Comparison of ENCODE assay signal across 8 mouse cellular contexts in genomic region chr2:104742741-104743064, GRCm38 (mm10). TPM values are rescaled to one million over a fixed set of nuclear protein-coding genes. Genes with fewer than 3 reads are reported as not detected.
DNase-seq lines count a peak whose midpoint lies in the region; ATAC-seq lines count a peak whose summit lies in the region.

Gene Depdc7, minus strand, starts transcription at chr2:104742878.

- DNase-seq in 3T3-L1 (ENCODE audit: low read depth, low spot score): peak; percentile 73
- peak; percentile 95 to 96 for DNase-seq in adrenal gland, postnatal 36 days
- DNase-seq in heart, adult 8-10 months (ENCODE audit: low spot score): peak; percentile 88
- peak; percentile 94 for DNase-seq in kidney, adult 9 months
- peak; percentile 66 to 82 for DNase-seq in spleen, adult 18-20 months

- no peaks in the 10 kb centered on the region for H3K36me3 ChIP-seq in embryonic facial prominence, embryonic 12.5 days
- no peaks in the 10 kb centered on the region for H3K36me3 ChIP-seq in limb, embryonic 13.5 days
- no peaks in the 10 kb centered on the region for H3K36me3 ChIP-seq in midbrain, embryonic 15.5 days (replicated peaks)

- under 1% methylated on average over 31 of the region's 31 CpGs for WGBS in embryonic facial prominence, embryonic 12.5 days
- 0% methylated on average over 31 of the region's 31 CpGs for WGBS in limb, embryonic 13.5 days
- WGBS in midbrain, embryonic 15.5 days: 0% methylated on average over 31 of the region's 31 CpGs

- peak within 1 kb of the TSS; percentile 75 for H3K4me3 ChIP-seq in embryonic facial prominence, embryonic 12.5 days
- H3K4me3 ChIP-seq in limb, embryonic 13.5 days: peak within 1 kb of the TSS; percentile 77
- peak within 1 kb of the TSS; percentile 81 for H3K4me3 ChIP-seq in midbrain, embryonic 15.5 days

- H3K27ac ChIP-seq in embryonic facial prominence, embryonic 12.5 days: no peak within 1 kb of the TSS
- no peak within 1 kb of the TSS for H3K27ac ChIP-seq in limb, embryonic 13.5 days
- no peak within 1 kb of the TSS for H3K27ac ChIP-seq in midbrain, embryonic 15.5 days

- ATAC-seq in embryonic facial prominence, embryonic 12.5 days (ENCODE audit: insufficient number of reproducible peaks, insufficient read depth, low FRiP score, low TSS enrichment): peak; percentile 84
- ATAC-seq in limb, embryonic 13.5 days (ENCODE audit: low FRiP score, low read depth): peak; percentile 91
- peak; percentile 91 for ATAC-seq in midbrain, embryonic 15.5 days (replicated peaks)

- H3K9ac ChIP-seq in embryonic facial prominence, embryonic 12.5 days: peak within 1 kb of the TSS; percentile 78
- peak within 1 kb of the TSS; percentile 85 for H3K9ac ChIP-seq in limb, embryonic 13.5 days
- peak within 1 kb of the TSS; percentile 61 for H3K9ac ChIP-seq in midbrain, embryonic 15.5 days

- peaks cover 9% of the 10 kb centered on the region; the same call in 1 of the 2 replicates for H3K4me1 ChIP-seq in embryonic facial prominence, embryonic 12.5 days
- peaks cover 21% of the 10 kb centered on the region for H3K4me1 ChIP-seq in limb, embryonic 13.5 days
- peaks cover 20% of the 10 kb centered on the region for H3K4me1 ChIP-seq in midbrain, embryonic 15.5 days

- H3K4me2 ChIP-seq in embryonic facial prominence, embryonic 12.5 days (replicated peaks): peak within 1 kb of the TSS; percentile 94
- peak within 1 kb of the TSS; percentile 87 for H3K4me2 ChIP-seq in limb, embryonic 13.5 days (replicated peaks)
- peak within 1 kb of the TSS; percentile 100 for H3K4me2 ChIP-seq in midbrain, embryonic 15.5 days

- H3K27me3 ChIP-seq in embryonic facial prominence, embryonic 12.5 days: peaks cover 23% of the 10 kb centered on the region
- peaks cover 33% of the 10 kb centered on the region for H3K27me3 ChIP-seq in limb, embryonic 13.5 days
- H3K27me3 ChIP-seq in midbrain, embryonic 15.5 days (replicated peaks): peaks cover 14% of the 10 kb centered on the region

- no peaks in the 10 kb centered on the region for H3K9me3 ChIP-seq in embryonic facial prominence, embryonic 12.5 days
- H3K9me3 ChIP-seq in limb, embryonic 13.5 days: no peaks in the 10 kb centered on the region
- no peaks in the 10 kb centered on the region for H3K9me3 ChIP-seq in midbrain, embryonic 15.5 days

RNA-seq across cellular contexts. Expression of gene Depdc7, which starts in this region (rescaled TPM):
- 1 to 10 TPM; 1.7 to 2.1 TPM for total RNA-seq in adrenal gland, postnatal 36 days (2021)
- polyA plus RNA-seq in embryonic facial prominence, embryonic 12.5 days (2016; fragmentation: Nextera tagmentation; extraction: Ambion mirVana): 4.5 and 4.9 TPM in 2 replicates
- 1 to 10 TPM in 3 of 4 experiments, under 1 TPM in 1; 0.57 to 1.8 (median 1.2) TPM for total RNA-seq in heart, adult 8-10 months (2022)
- polyA plus RNA-seq in limb, embryonic 13.5 days (2015; fragmentation: Nextera tagmentation; extraction: Ambion mirVana): 5.2 and 5.3 TPM in 2 replicates
- polyA plus RNA-seq in midbrain, embryonic 15.5 days (2015; fragmentation: Nextera tagmentation; extraction: Ambion mirVana): 1.0 and 1.4 TPM in 2 replicates
